Mouse (Mus musculus): ENCODE results near the gene Rnf10. TPM values are rescaled to one million over a fixed set of nuclear protein-coding genes. Genes with fewer than 3 reads are reported as not detected.

The Rnf10 gene
- polyA plus RNA-seq, 1 experiment: 220 TPM

- TF ChIP-seq POLR2A (IDR thresholded peaks at IDR 0.05; ENCODE audit: insufficient read length, low read depth): no peak
- TF ChIP-seq TCF3 (IDR thresholded peaks at IDR 0.05; ENCODE audit: insufficient read length, low read depth): no peak
- TF ChIP-seq E2F4 (IDR thresholded peaks at IDR 0.05; ENCODE audit: insufficient read depth): no peak
- TF ChIP-seq TCF12 (IDR thresholded peaks at IDR 0.05; ENCODE audit: insufficient read depth, poor library complexity, severe bottlenecking): no peak
- no peak for TF ChIP-seq POLR2AphosphoS2 (IDR thresholded peaks at IDR 0.05; ENCODE audit: insufficient read length, low read depth)
- TF ChIP-seq USF1 (IDR thresholded peaks at IDR 0.05; ENCODE audit: low read depth): no peak
- no peak for TF ChIP-seq SRF (IDR thresholded peaks at IDR 0.05; ENCODE audit: control insufficient read depth, insufficient read length, low read depth)
- TF ChIP-seq REST (IDR thresholded peaks at IDR 0.05; ENCODE audit: insufficient read depth, insufficient read length): no peak
- no peak for TF ChIP-seq MYOG (IDR thresholded peaks at IDR 0.05; ENCODE audit: control insufficient read depth in 1 of 3, insufficient read depth in 1 of 3, insufficient read length in 2 of 3, low read depth in 2 of 3)
- TF ChIP-seq CEBPB (IDR thresholded peaks at IDR 0.05; ENCODE audit: insufficient read depth, poor library complexity, severe bottlenecking): no peak
- no peak for TF ChIP-seq MYOD1 (IDR thresholded peaks at IDR 0.05; ENCODE audit: control insufficient read depth in 1 of 3, insufficient read length in 2 of 3, low read depth in 2 of 3)
- no peak for TF ChIP-seq MAX (IDR thresholded peaks at IDR 0.05; ENCODE audit: low read depth)
- Histone ChIP-seq H3K4me3 (no peak overlapping the region), H3K4me2 (ENCODE audit: low read depth) (no peak overlapping the region), H3K79me2 (ENCODE audit: control insufficient read depth, insufficient read depth) (no peaks in the 10 kb centered on the region), H3K36me3 (ENCODE audit: control insufficient read depth, insufficient read depth) (no peaks in the 10 kb centered on the region), H3ac (ENCODE audit: control insufficient read depth, insufficient read length) (no peak overlapping the region), H3K27me3 (ENCODE audit: control insufficient read depth, insufficient read depth, insufficient read length) (no peaks in the 10 kb centered on the region)
Measured at GRCm38 (mm10) chr5:115222485-115222884, 50.2 kb downstream of the Rnf10 start.

- no peaks in the 10 kb centered on the region for H3K27me3 ChIP-seq (ENCODE audit: control insufficient read depth, insufficient read depth, insufficient read length)
- no peak overlapping the region for H3K4me3 ChIP-seq
- H3ac ChIP-seq (ENCODE audit: control insufficient read depth, insufficient read length): no peak overlapping the region
Measured at GRCm38 (mm10) chr5:115220931-115221640, 51.6 kb downstream of the Rnf10 start.

GRCm38 (mm10) chr5:115217998-115218397 is 54.7 kb downstream of the Rnf10 start:
- Histone ChIP-seq H3K4me3 (no peak overlapping the region), H3K27me3 (ENCODE audit: control insufficient read depth, insufficient read depth, insufficient read length) (no peaks in the 10 kb centered on the region), H3K36me3 (ENCODE audit: control insufficient read depth, insufficient read depth) (no peaks in the 10 kb centered on the region), H3K79me2 (ENCODE audit: control insufficient read depth, insufficient read depth) (no peaks in the 10 kb centered on the region), H3ac (ENCODE audit: control insufficient read depth, insufficient read length) (no peak overlapping the region), H3K4me2 (ENCODE audit: low read depth) (no peak overlapping the region)
- no peak for TF ChIP-seq POLR2AphosphoS2 (IDR thresholded peaks at IDR 0.05; ENCODE audit: insufficient read length, low read depth)
- TF ChIP-seq CEBPB (IDR thresholded peaks at IDR 0.05; ENCODE audit: insufficient read depth, poor library complexity, severe bottlenecking): no peak
- no peak for TF ChIP-seq POLR2A (IDR thresholded peaks at IDR 0.05; ENCODE audit: insufficient read length, low read depth)
- no peak for TF ChIP-seq MYOG (IDR thresholded peaks at IDR 0.05; ENCODE audit: control insufficient read depth in 1 of 3, insufficient read depth in 1 of 3, insufficient read length in 2 of 3, low read depth in 2 of 3)
- TF ChIP-seq E2F4 (IDR thresholded peaks at IDR 0.05; ENCODE audit: insufficient read depth): no peak
- TF ChIP-seq REST (IDR thresholded peaks at IDR 0.05; ENCODE audit: insufficient read depth, insufficient read length): no peak
- no peak for TF ChIP-seq TCF3 (IDR thresholded peaks at IDR 0.05; ENCODE audit: insufficient read length, low read depth)

More at GRCm38 (mm10) chr5:115220931-115221640, 51.6 kb downstream of the Rnf10 start:
- H3K79me2 ChIP-seq (ENCODE audit: control insufficient read depth, insufficient read depth): no peaks in the 10 kb centered on the region
- peak overlapping the region; percentile 30 for H3K4me2 ChIP-seq (ENCODE audit: low read depth)
- H3K36me3 ChIP-seq (ENCODE audit: control insufficient read depth, insufficient read depth): no peaks in the 10 kb centered on the region
- no peak for TF ChIP-seq SRF (IDR thresholded peaks at IDR 0.05; ENCODE audit: control insufficient read depth, insufficient read length, low read depth)
- no peak for TF ChIP-seq CEBPB (IDR thresholded peaks at IDR 0.05; ENCODE audit: insufficient read depth, poor library complexity, severe bottlenecking)
- TF ChIP-seq POLR2A (IDR thresholded peaks at IDR 0.05; ENCODE audit: insufficient read length, low read depth): no peak
- no peak for TF ChIP-seq REST (IDR thresholded peaks at IDR 0.05; ENCODE audit: insufficient read depth, insufficient read length)
- no peak for TF ChIP-seq MAX (IDR thresholded peaks at IDR 0.05; ENCODE audit: low read depth)
- TF ChIP-seq USF1 (IDR thresholded peaks at IDR 0.05; ENCODE audit: low read depth): no peak
- no peak for TF ChIP-seq MYOG (IDR thresholded peaks at IDR 0.05; ENCODE audit: control insufficient read depth in 1 of 3, insufficient read depth in 1 of 3, insufficient read length in 2 of 3, low read depth in 2 of 3)
- TF ChIP-seq MYOD1 (IDR thresholded peaks at IDR 0.05; ENCODE audit: control insufficient read depth in 1 of 3, insufficient read length in 2 of 3, low read depth in 2 of 3): no peak
- no peak for TF ChIP-seq POLR2AphosphoS2 (IDR thresholded peaks at IDR 0.05; ENCODE audit: insufficient read length, low read depth)
- TF ChIP-seq TCF12 (IDR thresholded peaks at IDR 0.05; ENCODE audit: insufficient read depth, poor library complexity, severe bottlenecking): no peak

GRCm38 (mm10) chr5:115215273-115216185 is 57.2 kb downstream of the Rnf10 start:
- Histone ChIP-seq H3K36me3 (ENCODE audit: control insufficient read depth, insufficient read depth) (no peaks in the 10 kb centered on the region), H3ac (ENCODE audit: control insufficient read depth, insufficient read length) (no peak overlapping the region), H3K4me3 (no peak overlapping the region), H3K79me2 (ENCODE audit: control insufficient read depth, insufficient read depth) (no peaks in the 10 kb centered on the region), H3K4me2 (ENCODE audit: low read depth) (peak overlapping the region; percentile 46), H3K27me3 (ENCODE audit: control insufficient read depth, insufficient read depth, insufficient read length) (no peaks in the 10 kb centered on the region)
- no peak for TF ChIP-seq REST (IDR thresholded peaks at IDR 0.05; ENCODE audit: insufficient read depth, insufficient read length)
- no peak for TF ChIP-seq USF1 (IDR thresholded peaks at IDR 0.05; ENCODE audit: low read depth)

Measured in myocyte (in vitro differentiated cells).